Mouse (Mus musculus) heart, adult 11 months (tissue): ENCODE measurements at regions not wholly inside any gene's neighbourhood (a gene's known extent, or its start where the extent isn't known, plus 50 kb on each side); places are given as distances from the start of the nearest gene placed in this dataset.

Experiments
- DNase-seq: peaks from one replicate; pipeline ENCODE4 v3.0.0; 2022

- DNase-seq, result peak; percentile 96
Measured at GRCm38 (mm10) chr1:90289732-90290215, 86.0 kb downstream of the Ackr3 start.

- no peak for DNase-seq
Measured at GRCm38 (mm10) chr1:90290428-90291197, 86.8 kb downstream of the Ackr3 start.

GRCm38 (mm10) chr1:90291256-90291655 is 87.5 kb downstream of the Ackr3 start:
- DNase-seq, result no peak

DNA sequence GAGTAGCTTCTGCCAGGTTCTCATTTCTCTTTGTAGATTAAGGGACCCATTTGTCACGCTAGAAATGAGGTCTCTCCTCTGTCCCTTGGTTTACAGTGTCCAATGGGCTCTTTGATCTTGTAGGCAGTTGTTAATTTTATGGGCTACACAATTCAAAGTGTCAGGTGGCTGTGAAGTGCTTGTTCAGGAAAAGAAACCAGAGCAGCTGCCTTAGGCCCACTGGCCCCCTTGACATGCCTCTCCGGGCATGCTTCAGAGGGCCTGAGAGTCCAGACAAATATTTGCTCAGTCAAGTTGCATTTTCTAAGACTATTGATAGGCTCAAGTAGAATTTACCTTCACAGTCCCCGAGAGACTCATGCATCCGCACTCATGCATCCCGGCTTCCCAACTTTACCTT is 94.0 kb downstream of the Ackr3 start:
- DNase-seq, result no peak

GRCm38 (mm10) chr1:90300229-90300628 is 96.4 kb downstream of the Ackr3 start:
- DNase-seq, result no peak

DNA sequence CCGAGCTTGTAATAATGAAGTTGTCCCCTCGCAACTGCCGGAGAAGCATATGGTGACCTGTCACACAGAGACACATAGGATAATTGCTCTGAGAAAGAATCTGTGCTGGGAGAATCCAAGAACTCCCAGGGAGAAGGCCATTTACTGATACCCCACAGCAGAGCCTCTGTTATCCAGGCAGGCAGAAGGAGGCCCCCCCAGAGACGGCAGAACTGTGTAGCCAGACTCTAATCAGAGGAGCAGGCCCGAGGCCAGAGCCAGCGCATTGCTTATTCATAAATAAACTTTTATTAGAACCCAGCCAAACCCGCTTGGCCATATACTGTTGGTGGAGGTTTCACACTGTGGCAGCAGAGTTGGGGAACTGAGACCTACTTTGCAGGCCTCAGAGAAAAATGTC is 100.6 kb downstream of the Ackr3 start:
- no peak for DNase-seq

DNA sequence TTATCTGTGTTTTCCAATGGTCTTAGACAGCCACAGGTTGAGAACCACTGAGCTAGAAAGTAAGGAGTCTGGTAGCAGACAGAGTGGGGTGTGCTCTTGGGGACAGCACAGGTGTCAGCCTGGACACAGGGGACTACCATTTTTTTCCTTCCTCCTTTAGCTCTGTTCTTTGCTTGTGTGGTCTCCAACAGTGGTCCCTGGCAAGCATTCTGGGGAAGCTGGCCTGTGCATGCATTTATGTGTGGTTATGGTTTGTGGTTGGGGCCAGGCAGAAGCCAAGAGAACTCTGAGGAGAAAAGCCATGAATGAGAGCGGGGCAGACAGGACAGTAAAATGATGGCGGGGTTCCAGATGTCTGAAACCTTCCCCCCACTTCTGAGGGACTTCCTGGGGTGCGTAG is 107.2 kb downstream of the Ackr3 start:
- DNase-seq, result no peak

DNA sequence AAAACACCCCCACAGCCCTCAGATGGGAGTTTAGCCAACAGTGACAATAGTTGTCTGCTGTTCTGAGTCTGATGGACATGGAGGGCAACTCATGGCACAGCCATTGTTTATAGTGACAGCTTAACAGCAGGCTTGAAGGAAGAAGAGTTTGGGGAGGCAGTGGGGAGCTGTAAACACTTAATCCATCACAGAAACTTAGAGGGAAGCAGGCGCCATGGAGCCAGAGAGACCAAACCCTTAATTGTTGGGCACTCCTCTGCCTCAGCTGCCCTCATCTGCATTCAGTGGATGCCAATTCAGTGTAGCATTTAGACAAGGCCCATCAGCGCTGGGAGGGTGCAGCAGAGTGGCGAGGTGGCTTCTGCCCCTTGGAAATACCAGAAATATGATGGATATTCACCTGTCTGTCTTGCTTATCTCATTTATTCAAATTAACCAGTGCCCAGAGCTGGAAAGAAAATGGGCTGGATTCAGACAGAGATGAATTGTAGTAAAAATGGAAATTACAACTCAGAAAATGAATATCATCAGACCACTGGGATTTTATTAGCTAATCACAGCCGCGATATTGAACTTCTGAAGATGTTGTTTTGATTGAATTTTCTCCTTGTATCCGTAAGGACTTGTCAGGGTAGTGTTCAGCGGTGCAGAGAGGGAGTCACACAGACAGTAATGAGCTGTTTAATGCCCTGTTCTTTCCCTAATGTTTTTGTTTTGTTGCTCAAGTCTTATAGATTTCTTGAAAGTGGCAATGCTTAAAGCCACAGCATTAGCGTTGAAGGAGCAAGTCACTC is 108.1 kb downstream of the Ackr3 start:
- no peak for DNase-seq

DNA sequence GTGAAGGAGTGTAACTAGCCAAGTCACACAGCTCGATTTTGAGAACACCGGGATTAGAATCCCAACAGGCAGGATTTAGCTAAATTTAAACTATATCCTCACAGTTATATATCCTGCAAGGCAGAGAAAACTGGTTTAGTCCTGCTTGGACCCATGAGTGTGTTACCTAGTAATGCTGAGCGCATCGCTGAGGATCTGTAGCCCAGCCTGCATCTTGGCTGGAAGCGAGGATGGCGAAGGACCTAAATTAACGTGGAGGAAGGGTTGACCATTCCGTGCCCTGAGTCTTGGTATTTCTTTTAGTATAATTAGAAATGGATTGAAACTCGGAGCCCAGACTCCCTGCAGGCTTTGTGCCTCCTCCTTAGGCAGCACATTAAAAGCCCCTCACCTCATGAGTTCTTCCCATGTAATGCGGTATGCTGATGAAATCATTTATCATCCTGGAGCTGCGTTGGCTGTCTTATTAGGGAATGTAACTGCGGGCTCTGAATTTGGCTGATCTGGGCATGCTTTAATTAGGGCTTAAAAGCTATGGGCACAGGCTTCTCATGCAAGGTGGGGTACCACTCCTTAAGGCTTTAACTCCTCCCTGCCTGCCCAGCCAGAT is 110.1 kb downstream of the Ackr3 start:
- no peak for DNase-seq

DNA sequence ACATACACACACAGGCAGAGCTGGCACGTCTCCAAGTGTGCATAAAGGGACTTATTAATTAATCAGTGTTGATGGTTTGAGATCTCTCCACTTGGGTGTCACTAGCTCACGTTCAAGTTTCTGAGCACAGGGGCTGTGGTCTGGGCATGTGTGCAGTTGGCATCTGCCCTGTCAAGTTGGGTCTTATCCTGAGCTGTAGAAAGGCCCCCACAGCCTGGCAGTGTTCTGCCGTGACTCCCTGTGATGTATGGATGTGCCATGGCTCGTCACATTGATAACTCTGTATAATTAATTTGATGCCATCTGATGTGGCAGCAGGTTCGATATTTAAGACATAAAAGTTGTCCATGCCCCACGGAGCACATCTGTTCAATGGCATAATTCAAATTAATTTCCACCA is 114.1 kb downstream of the Ackr3 start:
- no peak for DNase-seq

DNA sequence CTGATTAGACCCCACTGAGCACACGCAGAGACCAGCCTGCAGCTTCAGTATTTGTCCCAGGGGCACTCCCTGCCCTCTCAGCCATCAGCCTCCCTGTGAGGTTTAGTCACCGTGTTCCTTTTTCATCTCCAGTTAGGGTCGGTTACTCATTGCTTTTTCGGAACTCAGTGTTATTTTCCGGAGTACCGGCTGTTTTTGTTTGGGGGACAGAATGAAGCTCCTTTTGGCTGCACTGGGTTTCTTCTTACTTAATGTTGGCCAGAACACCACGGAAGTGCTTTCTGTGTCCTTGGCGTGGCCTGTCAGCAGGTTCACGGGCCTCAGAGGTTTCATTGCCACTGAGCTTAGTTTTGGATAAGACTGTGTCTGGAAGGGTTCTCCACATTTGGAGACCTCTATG is 114.7 kb downstream of the Ackr3 start:
- DNase-seq, result peak; percentile 92

- no peak for DNase-seq
Measured at GRCm38 (mm10) chr1:90320518-90320917, 116.7 kb downstream of the Ackr3 start.

DNA sequence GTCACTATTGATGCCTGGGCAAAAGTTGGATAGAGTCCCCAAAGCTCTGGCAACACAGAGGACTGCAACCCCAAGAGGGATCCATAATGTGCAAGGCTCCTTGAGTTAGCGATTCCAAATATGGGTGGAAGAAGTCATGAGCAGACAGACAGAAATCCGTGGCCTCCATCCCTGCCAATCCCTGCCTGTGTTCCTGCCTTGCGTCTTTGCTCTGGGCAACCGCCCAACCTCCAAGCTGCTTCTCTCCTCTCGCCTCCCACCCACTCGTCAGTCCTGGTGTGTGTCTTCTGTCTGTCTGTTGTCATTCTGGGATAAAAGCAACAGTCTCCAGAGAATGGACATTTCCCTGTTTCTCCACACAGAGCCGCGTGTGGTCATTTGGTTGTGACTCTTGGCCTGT is 117.7 kb downstream of the Ackr3 start:
- DNase-seq, result no peak

GRCm38 (mm10) chr1:90327237-90327636 is 123.5 kb downstream of the Ackr3 start:
- no peak for DNase-seq

- no peak for DNase-seq
Measured at GRCm38 (mm10) chr1:90332531-90332930, 128.8 kb downstream of the Ackr3 start.

DNA sequence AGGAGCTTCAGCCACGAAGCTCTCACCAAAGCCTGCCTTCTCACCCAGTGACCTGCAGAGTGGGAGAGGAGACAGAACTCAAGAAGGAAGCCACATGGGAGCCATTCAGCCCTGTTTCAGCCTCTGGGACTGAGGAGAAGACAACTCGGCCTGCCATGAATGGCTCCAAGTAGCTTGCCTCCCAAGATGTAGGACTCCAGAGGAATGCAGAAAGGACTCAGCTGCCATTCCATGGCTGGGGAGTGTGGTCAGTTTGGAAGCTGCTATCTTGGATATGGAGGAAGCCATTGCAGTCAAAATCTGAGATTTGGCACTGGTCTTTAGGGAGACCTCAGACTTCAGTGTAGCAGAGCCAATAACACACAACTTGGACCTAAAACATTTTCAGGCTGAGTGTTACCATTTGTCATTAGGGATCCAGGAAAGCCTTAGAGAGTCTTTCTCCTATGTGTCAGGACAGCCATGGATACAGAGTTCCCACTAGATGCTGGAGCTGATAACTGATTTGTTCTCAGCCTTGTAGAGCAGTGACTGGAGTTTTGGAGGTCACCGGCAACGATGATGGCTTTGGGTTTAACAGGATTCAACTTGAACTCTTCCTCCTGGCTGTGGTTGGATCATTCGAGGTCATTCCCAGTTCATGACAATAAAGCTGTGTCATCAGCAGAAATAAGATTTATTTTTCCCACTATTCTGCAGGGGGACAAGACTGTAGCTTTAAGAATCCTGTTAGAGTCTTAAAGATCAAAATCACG is 130.1 kb downstream of the Ackr3 start:
- peak; percentile 97 for DNase-seq

- DNase-seq, result peak; percentile 95
Measured at GRCm38 (mm10) chr1:90335001-90335747, 131.4 kb downstream of the Ackr3 start.

GRCm38 (mm10) chr1:90337876-90338316 is 134.1 kb downstream of the Ackr3 start:
- peak; percentile 95 for DNase-seq

DNA sequence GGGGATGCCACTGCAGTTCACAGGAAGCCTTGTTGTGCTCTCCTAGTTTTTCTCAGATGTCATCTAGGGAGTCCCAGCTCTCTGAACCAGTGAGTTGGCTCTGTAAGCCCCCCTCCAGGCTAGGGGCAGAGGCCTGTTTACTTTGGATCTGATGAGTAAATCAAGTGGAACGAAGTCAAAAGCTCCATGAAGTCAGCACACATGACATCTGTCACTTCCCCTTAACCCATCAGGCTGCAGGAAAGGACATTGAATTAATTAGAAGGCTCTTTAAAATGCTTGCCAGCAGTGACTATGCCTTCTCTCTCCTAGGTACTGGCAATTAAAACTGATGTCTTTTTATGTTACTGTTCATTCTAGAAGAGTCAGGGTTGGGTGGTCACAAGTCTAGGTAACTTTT is 138.6 kb downstream of the Ackr3 start:
- DNase-seq, result no peak

GRCm38 (mm10) chr1:90343492-90343891 is 139.7 kb downstream of the Ackr3 start:
- no peak for DNase-seq

DNA sequence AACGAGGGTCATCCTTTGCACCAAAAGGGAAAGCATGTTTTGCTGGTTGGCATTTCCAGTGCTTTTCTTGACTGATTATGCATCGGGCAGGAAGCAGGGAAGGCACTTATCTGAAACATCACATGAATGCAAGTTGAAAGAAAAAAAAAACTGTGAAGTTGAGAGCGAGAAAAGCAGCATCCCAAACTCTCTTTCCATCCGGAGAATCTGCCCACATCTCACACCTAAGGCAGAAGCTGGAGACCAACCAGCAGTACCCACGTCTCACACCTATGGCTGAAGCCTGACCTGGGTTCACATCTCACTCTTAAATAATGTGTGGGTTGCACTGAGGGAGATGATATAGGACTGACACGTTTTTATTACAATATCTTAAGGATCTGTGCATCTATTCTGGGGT is 143.3 kb downstream of the Ackr3 start:
- no peak for DNase-seq

DNA sequence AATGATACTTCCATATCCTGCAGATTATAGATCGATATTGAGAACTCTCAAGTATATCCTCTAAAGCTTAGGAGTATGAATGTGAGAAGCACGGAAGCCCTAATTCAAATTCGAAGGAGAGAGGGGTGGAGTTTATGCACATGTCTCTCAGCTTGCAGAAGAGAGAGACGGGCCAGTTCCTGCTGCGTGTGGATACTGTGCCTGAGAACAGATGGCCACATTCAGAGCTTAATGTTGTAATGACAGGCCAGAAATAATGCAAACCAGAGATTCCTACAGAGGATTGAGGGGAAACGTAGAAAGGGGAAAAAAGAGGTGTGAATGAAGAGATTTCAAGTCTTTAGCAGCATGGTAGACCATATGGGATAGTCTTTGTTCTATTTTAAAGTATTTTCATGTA is 145.8 kb downstream of the Ackr3 start:
- DNase-seq, result no peak
